Mouse (Mus musculus) CH12.LX (cell line): ENCODE measurements around the gene Pkd1l3. TPM values are rescaled to one million over a fixed set of nuclear protein-coding genes. Genes with fewer than 3 reads are reported as not detected.
A peak's percentile ranks its signal among the peaks of the same experiment; 100 is the strongest.

Experiments used
- DNase-seq: peaks from one replicate; pipeline ENCODE4 v3.0.0-alpha.2; 2013; ENCODE audit errors: extremely low read depth
- H3K27ac ChIP-seq: 2 replicates; pipeline ENCODE4 v1.5.1; 2012; ENCODE audit warnings: low read depth, mild to moderate bottlenecking, control low read depth, moderate library complexity; ENCODE audit not compliant: insufficient read depth
- H3K27me3 ChIP-seq: replicated peaks from 2 replicates; pipeline ENCODE3; 2012; ENCODE audit warnings: inconsistent platforms
- H3K36me3 ChIP-seq, 2 experiments: replicated peaks in 1 of 2; 2 replicates each; pipeline versions ENCODE3 to v1.6.1; 2012; ENCODE audit warnings: inconsistent platforms in 1 of 2, low read length in 1 of 2, mild to moderate bottlenecking in 1 of 2, mixed read lengths in 1 of 2, moderate library complexity in 1 of 2; ENCODE audit not compliant: control insufficient read depth in 1 of 2, insufficient read depth in 1 of 2
- H3K4me1 ChIP-seq, 2 experiments: 2 replicates each; pipeline ENCODE4 v1.6.1; 2012; ENCODE audit warnings: inconsistent platforms in 1 of 2, moderate library complexity in 1 of 2; ENCODE audit not compliant: insufficient read depth in 2 of 2, control insufficient read depth in 1 of 2
- H3K4me2 ChIP-seq: 2 replicates; pipeline ENCODE4 v1.6.1; 2012; ENCODE audit warnings: low read depth, mild to moderate bottlenecking, control low read depth; ENCODE audit not compliant: poor library complexity, insufficient read depth, severe bottlenecking
- H3K4me3 ChIP-seq, 3 experiments: fragments of 150-350 bp in 1 of 3; sonication (generic) in 1 of 3; replicated peaks in 1 of 3; 2 replicates each; pipeline versions ENCODE3 to v1.5.1; 2011 to 2012; ENCODE audit warnings: low read depth in 2 of 3, low read length in 2 of 3, mild to moderate bottlenecking in 2 of 3, moderate library complexity in 2 of 3, control low read depth in 1 of 3, improper control_type of control experiment in 1 of 3, inconsistent platforms in 1 of 3, mixed read lengths in 1 of 3; ENCODE audit not compliant: poor library complexity in 1 of 3
- H3K79me2 ChIP-seq: replicated peaks from 2 replicates; pipeline ENCODE4 v1.6.1; 2012; ENCODE audit warnings: mild to moderate bottlenecking, moderate library complexity; ENCODE audit not compliant: control insufficient read depth, poor library complexity, insufficient read depth, severe bottlenecking; ENCODE audit errors: extremely low read depth
- H3K9ac ChIP-seq: 2 replicates; pipeline ENCODE4 v1.6.1; 2012; ENCODE audit warnings: low read depth, mild to moderate bottlenecking, control low read depth, moderate library complexity; ENCODE audit not compliant: insufficient read depth
- H3K9me3 ChIP-seq: replicated peaks from 2 replicates; pipeline ENCODE3; 2012; ENCODE audit warnings: low read length, inconsistent platforms, mixed read lengths
- BHLHE40 ChIP-seq: IDR thresholded peaks from 2 replicates; pipeline ENCODE4 v1.6.1; 2011; ENCODE audit warnings: mild to moderate bottlenecking, low read depth, low read length, improper control_type of control experiment
- CHD1 ChIP-seq: IDR thresholded peaks from 2 replicates; pipeline ENCODE4 v1.6.1; 2012; ENCODE audit warnings: low read depth, low read length, improper control_type of control experiment, inconsistent platforms
- CTCF ChIP-seq, 2 experiments: IDR thresholded peaks in 1 of 2; conservative IDR thresholded peaks in 1 of 2; 2 replicates each; pipeline ENCODE4 v1.5.1; 2011 to 2012; ENCODE audit warnings: low read depth in 2 of 2, low read length in 2 of 2, improper control_type of control experiment in 1 of 2, inconsistent platforms in 1 of 2, mild to moderate bottlenecking in 1 of 2, moderate library complexity in 1 of 2
- ELF1 ChIP-seq: IDR thresholded peaks from 2 replicates; pipeline ENCODE4 v1.6.1; 2014; ENCODE audit warnings: low read depth, mild to moderate bottlenecking, inconsistent platforms, low read length, improper control_type of control experiment
- EP300 ChIP-seq: IDR thresholded peaks from 2 replicates; pipeline ENCODE4 v1.6.1; 2011; ENCODE audit warnings: low read length, improper control_type of control experiment
- ETS1 ChIP-seq: conservative IDR thresholded peaks from 2 replicates; pipeline ENCODE4 v1.6.1; 2012; ENCODE audit warnings: low read depth, mild to moderate bottlenecking, inconsistent platforms, low read length, improper control_type of control experiment, moderate library complexity
- GABPA ChIP-seq: IDR thresholded peaks from 2 replicates; pipeline ENCODE4 v1.6.1; 2012; ENCODE audit warnings: low read depth, low read length, improper control_type of control experiment, inconsistent platforms; ENCODE audit not compliant: insufficient replicate concordance
- HCFC1 ChIP-seq: IDR thresholded peaks from 2 replicates; pipeline ENCODE4 v1.6.1; 2012; ENCODE audit warnings: low read depth, mild to moderate bottlenecking, inconsistent platforms, low read length, improper control_type of control experiment
- IRF4 ChIP-seq: IDR thresholded peaks from 2 replicates; pipeline ENCODE4 v1.6.1; 2014; ENCODE audit warnings: low read depth, mild to moderate bottlenecking, inconsistent platforms, low read length, improper control_type of control experiment
- JUN ChIP-seq: IDR thresholded peaks from 2 replicates; pipeline ENCODE4 v1.6.1; 2011; ENCODE audit warnings: low read depth, mild to moderate bottlenecking, low read length, improper control_type of control experiment, moderate library complexity; ENCODE audit not compliant: insufficient read depth
- MAX ChIP-seq: IDR thresholded peaks from 2 replicates; pipeline ENCODE4 v1.6.1; 2011; ENCODE audit warnings: low read length, improper control_type of control experiment
- MEF2A ChIP-seq: IDR thresholded peaks from 2 replicates; pipeline ENCODE4 v1.6.1; 2014; ENCODE audit warnings: low read depth, mild to moderate bottlenecking, inconsistent platforms, low read length, improper control_type of control experiment, borderline replicate concordance
- MXI1 ChIP-seq: IDR thresholded peaks from 2 replicates; pipeline ENCODE4 v1.6.1; 2011; ENCODE audit warnings: mild to moderate bottlenecking, low read depth, low read length, improper control_type of control experiment
- MYC ChIP-seq: IDR thresholded peaks from 2 replicates; pipeline ENCODE4 v1.6.1; 2011; ENCODE audit warnings: low read depth, mild to moderate bottlenecking, improper control_type of control experiment, low read length
- NELFE ChIP-seq: IDR thresholded peaks from 2 replicates; pipeline ENCODE4 v1.6.1; 2011; ENCODE audit warnings: low read depth, low read length, improper control_type of control experiment
- NRF1 ChIP-seq: IDR thresholded peaks from 2 replicates; pipeline ENCODE4 v1.6.1; 2014; ENCODE audit warnings: low read depth, mild to moderate bottlenecking, inconsistent platforms, low read length, improper control_type of control experiment, moderate library complexity
- PAX5 ChIP-seq: IDR thresholded peaks from 2 replicates; pipeline ENCODE4 v1.6.1; 2012; ENCODE audit warnings: low read length, inconsistent platforms, mixed read lengths
- POLR2AphosphoS2 ChIP-seq: IDR thresholded peaks from 2 replicates; pipeline ENCODE4 v1.6.1; 2011; ENCODE audit warnings: low read depth, low read length, improper control_type of control experiment
- RAD21 ChIP-seq: IDR thresholded peaks from 2 replicates; pipeline ENCODE4 v1.6.1; 2011; ENCODE audit warnings: low read depth, mild to moderate bottlenecking, low read length, improper control_type of control experiment, moderate library complexity
- SMC3 ChIP-seq: IDR thresholded peaks from 2 replicates; pipeline ENCODE4 v1.6.1; 2011; ENCODE audit warnings: low read depth, low read length, improper control_type of control experiment
- UBTF ChIP-seq: IDR thresholded peaks from 2 replicates; pipeline ENCODE4 v1.6.1; 2012; ENCODE audit warnings: low read depth, mild to moderate bottlenecking, inconsistent platforms, low read length, improper control_type of control experiment, moderate library complexity
- USF2 ChIP-seq: conservative IDR thresholded peaks from 2 replicates; pipeline ENCODE4 v1.6.1; 2011; ENCODE audit warnings: low read depth, low read length, improper control_type of control experiment
- ZKSCAN1 ChIP-seq: IDR thresholded peaks from 2 replicates; pipeline ENCODE4 v1.6.1; 2012; ENCODE audit warnings: low read depth, inconsistent platforms, low read length, improper control_type of control experiment, borderline replicate concordance
- ZMIZ1 ChIP-seq: IDR thresholded peaks from 2 replicates; pipeline ENCODE4 v1.6.1; 2012; ENCODE audit warnings: low read depth, mild to moderate bottlenecking, inconsistent platforms, low read length, improper control_type of control experiment
- dilution Hi-C: fragments of 300-500 bp; cut with MboI; formaldehyde crosslinking; loops from 2 replicates; pipeline ENCODE4 v1.14.3; 2020; ENCODE audit warnings: low sequenced_read_pairs; ENCODE audit not compliant: extremely low pct_unique_long_range_greater_than_20kb, extremely low pct_ligation_motif_present
- in situ Hi-C: fragments of 300-500 bp; cut with MboI; formaldehyde crosslinking; loops from 3 replicates; pipeline ENCODE4 v1.14.3; 2019; ENCODE audit warnings: low sequenced_read_pairs, low pct_ligation_motif_present, low pct_unique_long_range_greater_than_20kb, mixed read lengths
- polyA plus RNA-seq: library from polyadenylated mRNA; unstranded; fragments of >175 nt; gene quantifications from 2 replicates; pipeline ENCODE4 v1.2.1, GENCODE M21; 2012; ENCODE audit warnings: low read depth; ENCODE audit not compliant: insufficient read length
- total RNA-seq, 2 experiments: library from RNA; depleted of rRNA; stranded (reverse); fragments of 300-350 nt in 1 of 2; fragments of >200 nt in 1 of 2; gene quantifications; 2 replicates each; pipeline ENCODE4 v1.2.3; 2012 to 2014

Gene Pkd1l3
- total and polyA plus RNA-seq, 3 experiments: 3.5 to 10.0 (median 6.0) TPM

GRCm38 (mm10) chr8:109614243-109615210, at the start of gene Pkd1l3 (continued):
- peak; percentile 41; the same call in 1 of the 2 replicates for TF ChIP-seq ETS1
- TF ChIP-seq, all 38 proteins: peak for 12

- H3K27me3 ChIP-seq: no peaks in the 10 kb centered on the region
- peaks cover 42 to 49% of the 10 kb centered on the region in 2 experiments for H3K36me3 ChIP-seq
- DNase-seq: no peak
- H3K9ac ChIP-seq: peak overlapping the region; percentile 99
- H3K79me2 ChIP-seq: peaks cover 39% of the 10 kb centered on the region
- peak overlapping the region; percentile 94 for H3K4me2 ChIP-seq
- H3K4me3 ChIP-seq: peak overlapping the region; percentile 75 to 100 (median 93)
- H3K9me3 ChIP-seq: no peaks in the 10 kb centered on the region
- H3K4me1 ChIP-seq: peaks cover 3 to 30% of the 10 kb centered on the region in 2 experiments; a peak in 2 of 4 replicates
- in situ Hi-C loops (no loop called here), dilution Hi-C loops (no loop called here)
- no peak overlapping the region; the same call in 1 of the 2 replicates for H3K27ac ChIP-seq
- TF ChIP-seq SMC3 (no peak), MYC (no peak), NELFE (no peak), PAX5 (no peak), RAD21 (no peak), MXI1 (no peak), MAX (no peak), NRF1 (no peak)
- TF ChIP-seq, all 38 proteins: peak for 0
These were observed 49.6 kb upstream of the Pkd1l3 start for GRCm38 (mm10) chr8:109564766-109565165.

GRCm38 (mm10) chr8:109565498-109566333, 48.6 kb upstream of the Pkd1l3 start, which contains the start of the genes Dhx38 and Txnl4b:
TSS of gene Dhx38 (minus strand) at chr8:109565861.
TSS of gene Txnl4b (plus strand) at chr8:109565892.
- Histone ChIP-seq H3K9ac (peak within 1 kb of the TSS; percentile 99), H3K27ac (peak within 1 kb of the TSS; percentile 89), H3K27me3 (no peaks in the 10 kb centered on the region), H3K36me3 (peaks cover 36 to 48% of the 10 kb centered on the region in 2 experiments), H3K79me2 (peaks cover 39% of the 10 kb centered on the region), H3K4me1 (peaks cover 3 to 30% of the 10 kb centered on the region in 2 experiments; a peak in 2 of 4 replicates), H3K4me2 (peak within 1 kb of the TSS; percentile 94), H3K9me3 (no peaks in the 10 kb centered on the region), H3K4me3 (peak within 1 kb of the TSS; percentile 75 to 100 (median 93))
- in situ Hi-C loops: no loop called here
- dilution Hi-C loops: no loop called here
- peak; percentile 100 for DNase-seq
- TF ChIP-seq GABPA (peak; percentile 45; the same call in 1 of the 2 replicates), EP300 (no peak; the same call in 1 of the 2 replicates), MEF2A (peak; percentile 90), JUN (peak; percentile 94), SMC3 (no peak), USF2 (no peak), UBTF (peak; percentile 79; the same call in 1 of the 2 replicates), MXI1 (peak; percentile 94), BHLHE40 (peak; percentile 75), CHD1 (no peak), ZKSCAN1 (peak; percentile 34; the same call in 1 of the 2 replicates), POLR2AphosphoS2 (no peak), HCFC1 (peak; percentile 97), NELFE (peak; percentile 45), ZMIZ1 (no peak; the same call in 1 of the 2 replicates), ELF1 (peak; percentile 96), MAX (peak; percentile 83), RAD21 (no peak), IRF4 (peak; percentile 71; the same call in 1 of the 2 replicates), CTCF (conservative IDR thresholded peaks at IDR 0.05 in 1 of 2, IDR thresholded peaks at IDR 0.05 in 1 of 2; ENCODE audit: low read depth in 2 of 2, low read length in 2 of 2) (no peak)
